ENCODE assay signal across 22 mouse cellular contexts in genomic region chr2:163466771-163467170, GRCm38 (mm10). TPM values are rescaled to one million over a fixed set of nuclear protein-coding genes. Genes with fewer than 3 reads are reported as not detected.
DNase-seq lines count a peak whose midpoint lies in the region; ATAC-seq and TF ChIP-seq lines count a peak whose summit lies in the region.
"Had no signal": no experiment of that assay in that cellular context is flagged by ENCODE, and none has a peak within 500 bp of the region (broad histone marks: within the 10 kb centered on the region; RNA-seq: fewer than 3 reads in every experiment).

No protein-coding gene starts in this region.

- ATAC-seq in intestine, embryonic 16.5 days = 0 out of 2 replicates have a peak, but pooled peaks have one; percentile 49
- peak; percentile 72; the same call in 1 of the 2 replicates for ATAC-seq in stomach, embryonic 15.5 days (ENCODE audit: insufficient read depth, low FRiP score, low read depth)
- ATAC-seq in activated CD4-positive, CD25-positive, alpha-beta regulatory T cell, adult 4 months = no peak
- ATAC-seq: forebrain, postnatal 0 days had no signal

- no peak overlapping the region for H3K4me2 ChIP-seq in intestine, embryonic 16.5 days (ENCODE audit: low read depth, low read length)
- H3K4me2 ChIP-seq in stomach, embryonic 15.5 days = no peak overlapping the region
- H3K4me2 ChIP-seq: heart, embryonic 15.5 days; liver, embryonic 11.5 days; midbrain, embryonic 12.5 days had no signal

- H3K4me1 ChIP-seq in heart, adult 2 months (ENCODE audit: control insufficient read depth, insufficient read depth, low read length) = peaks cover 5% of the 10 kb centered on the region
- H3K4me1 ChIP-seq in intestine, embryonic 16.5 days (ENCODE audit: control insufficient read depth, insufficient read depth, low read length) = peaks cover 8% of the 10 kb centered on the region
- peaks cover 8% of the 10 kb centered on the region for H3K4me1 ChIP-seq in stomach, embryonic 15.5 days

- peak overlapping the region; percentile 98; the same call in 1 of the 2 replicates for H3K27ac ChIP-seq in heart, adult 2 months
- no peak overlapping the region for H3K27ac ChIP-seq in intestine, embryonic 16.5 days (ENCODE audit: low read length)
- no peak overlapping the region for H3K27ac ChIP-seq in stomach, embryonic 15.5 days
- H3K27ac ChIP-seq: heart, embryonic 15.5 days; hindbrain, embryonic 10.5 days; limb, embryonic 10.5 days; midbrain, embryonic 12.5 days had no signal

- H3K9me3 ChIP-seq in intestine, embryonic 16.5 days (ENCODE audit: control insufficient read depth, low read length) = no peaks in the 10 kb centered on the region
- H3K9me3 ChIP-seq in stomach, embryonic 15.5 days = no peaks in the 10 kb centered on the region
- H3K9me3 ChIP-seq: heart, embryonic 15.5 days; hindbrain, embryonic 10.5 days; limb, embryonic 10.5 days; midbrain, embryonic 12.5 days had no signal

- H3K27me3 ChIP-seq in heart, adult 2 months (ENCODE audit: control insufficient read depth, insufficient read depth, low read length) = no peaks in the 10 kb centered on the region
- H3K27me3 ChIP-seq in intestine, embryonic 16.5 days (replicated peaks; ENCODE audit: control insufficient read depth, insufficient read depth, low read length) = no peaks in the 10 kb centered on the region
- no peaks in the 10 kb centered on the region for H3K27me3 ChIP-seq in stomach, embryonic 15.5 days (replicated peaks)
- H3K27me3 ChIP-seq: heart, embryonic 15.5 days; midbrain, embryonic 12.5 days had no signal

- TF ChIP-seq POLR2A in heart, adult 2 months (IDR thresholded peaks at IDR 0.05; ENCODE audit: insufficient read depth, low read depth, low read length) = no peak

- H3K36me3 ChIP-seq in heart, adult 2 months (ENCODE audit: control insufficient read depth, insufficient read depth, low read length) = peaks cover 8% of the 10 kb centered on the region
- peaks cover 6% of the 10 kb centered on the region for H3K36me3 ChIP-seq in intestine, embryonic 16.5 days (ENCODE audit: control insufficient read depth, insufficient read depth, low read length)
- peaks cover 10% of the 10 kb centered on the region for H3K36me3 ChIP-seq in stomach, embryonic 15.5 days

- no peak overlapping the region for H3K9ac ChIP-seq in heart, adult 2 months (ENCODE audit: low read depth, low read length)
- no peak overlapping the region for H3K9ac ChIP-seq in intestine, embryonic 16.5 days (ENCODE audit: low read depth, low read length)
- H3K9ac ChIP-seq in stomach, embryonic 15.5 days = no peak overlapping the region
- H3K9ac ChIP-seq: forebrain, postnatal 0 days; heart, embryonic 15.5 days; midbrain, embryonic 12.5 days had no signal

- 0 out of 2 replicates have a peak, but pooled peaks cover 1% of the 10 kb centered on the region for H3K79me2 ChIP-seq in heart, adult 2 months (replicated peaks; ENCODE audit: control insufficient read depth, insufficient read depth, low read length)

- 38% methylated on average over 8 of the region's 8 CpGs for WGBS in heart, adult 2 months
- 51% methylated on average over 8 of the region's 8 CpGs for WGBS in intestine, embryonic 16.5 days
- 39% methylated on average over 8 of the region's 8 CpGs for WGBS in stomach, embryonic 15.5 days

- no peak overlapping the region for H3K4me3 ChIP-seq in heart, adult 2 months
- H3K4me3 ChIP-seq in intestine, embryonic 16.5 days (ENCODE audit: low read length) = no peak overlapping the region
- no peak overlapping the region for H3K4me3 ChIP-seq in stomach, embryonic 15.5 days (replicated peaks)
- H3K4me3 ChIP-seq: heart, embryonic 15.5 days; hindbrain, embryonic 10.5 days; limb, embryonic 10.5 days; midbrain, embryonic 12.5 days had no signal

- no peak for TF ChIP-seq EP300 in heart, adult 2 months (IDR thresholded peaks at IDR 0.05; ENCODE audit: insufficient read depth, low read depth, low read length)

- no peak for TF ChIP-seq CTCF in heart, adult 2 months (IDR thresholded peaks at IDR 0.05)

- intact Hi-C loops in heart, adult 2 months (cut with DNase I) = no loop called here

- DNase-seq in heart, adult 2 months = no peak
- no peak for DNase-seq in heart, postnatal 4 days
- DNase-seq in lung, postnatal 10 days = peak; percentile 33
- DNase-seq in thymus, postnatal 25 days = no peak
- DNase-seq in right cerebral cortex, postnatal 14 days = no peak
- DNase-seq: adrenal gland, postnatal 14 days; cerebellum, postnatal 10 days; forebrain, postnatal 0 days; heart, adult 18-20 months; layer of hippocampus, postnatal 36 days; retina, postnatal 1 day; thymus, postnatal 36 days had no signal

RNA-seq across cellular contexts. Expression of gene Fitm2, which starts 5.7 kb away (rescaled TPM):
- total RNA-seq in heart, adult 2 months (2021) = 100 to 1,000 TPM; 196 to 223 TPM
- 93.8 and 139 TPM in 2 replicates for polyA plus RNA-seq in heart, adult 2 months (2012; rRNA removed)
- 10 to 100 TPM; 27.8 to 28.1 TPM for total RNA-seq in heart, postnatal 4 days (2021)
- 10.4 and 10.6 TPM in 2 replicates for polyA plus RNA-seq in intestine, embryonic 16.5 days (2015; fragmentation: Nextera tagmentation; extraction: Ambion mirVana)
- polyA plus RNA-seq in stomach, embryonic 15.5 days (2015; fragmentation: Nextera tagmentation; extraction: Ambion mirVana) = 10.8 TPM in 2 replicates
- 1 to 10 TPM; 2.0 to 2.4 TPM for polyA plus RNA-seq in activated CD4-positive, CD25-positive, alpha-beta regulatory T cell, adult 4 months (2017; shearing (Covaris generic))

RNA-seq across cellular contexts. Expression of gene R3hdml, which starts 25.3 kb away (rescaled TPM):
- total RNA-seq in heart, adult 2 months (2021) = not detected
- not detected in 2 replicates for polyA plus RNA-seq in heart, adult 2 months (2012; rRNA removed)
- not detected for total RNA-seq in heart, postnatal 4 days (2021)
- 0.20 and 0.24 TPM in 2 replicates for polyA plus RNA-seq in intestine, embryonic 16.5 days (2015; fragmentation: Nextera tagmentation; extraction: Ambion mirVana)
- 0.19 TPM in 1 of 2 replicates, not detected in the other for polyA plus RNA-seq in stomach, embryonic 15.5 days (2015; fragmentation: Nextera tagmentation; extraction: Ambion mirVana)
- not detected for polyA plus RNA-seq in activated CD4-positive, CD25-positive, alpha-beta regulatory T cell, adult 4 months (2017; shearing (Covaris generic))
- total RNA-seq: adrenal gland, postnatal 14 days; gastrocnemius, adult 8-10 months; heart, adult 18-20 months; layer of hippocampus, postnatal 36 days had no signal
- polyA plus RNA-seq: embryonic facial prominence, embryonic 11.5 days; heart, embryonic 15.5 days; hindbrain, embryonic 10.5 days; limb, embryonic 10.5 days; liver, embryonic 11.5 days; midbrain, embryonic 12.5 days had no signal

RNA-seq across cellular contexts. Expression of gene Gdap1l1, which starts 28.5 kb away (rescaled TPM):
- total RNA-seq in heart, adult 2 months (2021) = not detected
- 0.23 and 0.25 TPM in 2 replicates for polyA plus RNA-seq in heart, adult 2 months (2012; rRNA removed)
- not detected for total RNA-seq in heart, postnatal 4 days (2021)
- 3.9 and 5.0 TPM in 2 replicates for polyA plus RNA-seq in intestine, embryonic 16.5 days (2015; fragmentation: Nextera tagmentation; extraction: Ambion mirVana)
- 5.8 and 6.3 TPM in 2 replicates for polyA plus RNA-seq in stomach, embryonic 15.5 days (2015; fragmentation: Nextera tagmentation; extraction: Ambion mirVana)
- polyA plus RNA-seq in activated CD4-positive, CD25-positive, alpha-beta regulatory T cell, adult 4 months (2017; shearing (Covaris generic)) = not detected
- total RNA-seq: heart, adult 18-20 months had no signal

RNA-seq across cellular contexts. Expression of gene Hnf4a, which starts 39.8 kb away (rescaled TPM):
- not detected for total RNA-seq in heart, adult 2 months (2021)
- 0.03 TPM in 1 of 2 replicates, not detected in the other for polyA plus RNA-seq in heart, adult 2 months (2012; rRNA removed)
- total RNA-seq in heart, postnatal 4 days (2021) = not detected
- 86.6 and 88.5 TPM in 2 replicates for polyA plus RNA-seq in intestine, embryonic 16.5 days (2015; fragmentation: Nextera tagmentation; extraction: Ambion mirVana)
- 33.6 and 43.6 TPM in 2 replicates for polyA plus RNA-seq in stomach, embryonic 15.5 days (2015; fragmentation: Nextera tagmentation; extraction: Ambion mirVana)
- not detected for polyA plus RNA-seq in activated CD4-positive, CD25-positive, alpha-beta regulatory T cell, adult 4 months (2017; shearing (Covaris generic))
- total RNA-seq: forebrain, postnatal 0 days; heart, adult 18-20 months; layer of hippocampus, postnatal 36 days had no signal
- polyA plus RNA-seq: embryonic facial prominence, embryonic 11.5 days; forebrain, postnatal 0 days; heart, embryonic 15.5 days; hindbrain, embryonic 10.5 days; limb, embryonic 10.5 days; midbrain, embryonic 12.5 days had no signal

RNA-seq across cellular contexts. Expression of gene Oser1, which starts 42.3 kb away (rescaled TPM):
- 10 to 100 TPM; 19.6 to 21.2 TPM for total RNA-seq in heart, adult 2 months (2021)
- polyA plus RNA-seq in heart, adult 2 months (2012; rRNA removed) = 9.7 and 16.4 TPM in 2 replicates
- 10 to 100 TPM; 21.6 to 24.2 TPM for total RNA-seq in heart, postnatal 4 days (2021)
- polyA plus RNA-seq in intestine, embryonic 16.5 days (2015; fragmentation: Nextera tagmentation; extraction: Ambion mirVana) = 79.4 and 85.8 TPM in 2 replicates
- 79.1 and 84.6 TPM in 2 replicates for polyA plus RNA-seq in stomach, embryonic 15.5 days (2015; fragmentation: Nextera tagmentation; extraction: Ambion mirVana)
- polyA plus RNA-seq in activated CD4-positive, CD25-positive, alpha-beta regulatory T cell, adult 4 months (2017; shearing (Covaris generic)) = 100 to 1,000 TPM; 107 to 116 TPM
